Mouse (Mus musculus): ENCODE results near the gene Phf8. TPM values are rescaled to one million over a fixed set of nuclear protein-coding genes. Genes with fewer than 3 reads are reported as not detected.
"Not testable (repeated sequence)": the region's sequence is repeated elsewhere in the genome, so short reads cannot be mapped to it uniquely, and the experiment has no call there.

The Phf8 gene
- 10 to 100 TPM; 29.8 to 36.7 TPM for total RNA-seq (2021)
- long read RNA-seq, experiment 1, full-length matches to known transcripts: 2 of 4 reads
- long read RNA-seq, experiment 1, partial matches to known transcripts: 1 of 4 reads
- long read RNA-seq, experiment 1, other reads (novel, unspliced or antisense): 1 of 4 reads
- long read RNA-seq, experiment 2, full-length matches to known transcripts: 3 of 10 reads
- long read RNA-seq, experiment 2, partial matches to known transcripts: 7 of 10 reads
- long read RNA-seq, experiment 2, other reads (novel, unspliced or antisense): 0 of 10 reads

DNA sequence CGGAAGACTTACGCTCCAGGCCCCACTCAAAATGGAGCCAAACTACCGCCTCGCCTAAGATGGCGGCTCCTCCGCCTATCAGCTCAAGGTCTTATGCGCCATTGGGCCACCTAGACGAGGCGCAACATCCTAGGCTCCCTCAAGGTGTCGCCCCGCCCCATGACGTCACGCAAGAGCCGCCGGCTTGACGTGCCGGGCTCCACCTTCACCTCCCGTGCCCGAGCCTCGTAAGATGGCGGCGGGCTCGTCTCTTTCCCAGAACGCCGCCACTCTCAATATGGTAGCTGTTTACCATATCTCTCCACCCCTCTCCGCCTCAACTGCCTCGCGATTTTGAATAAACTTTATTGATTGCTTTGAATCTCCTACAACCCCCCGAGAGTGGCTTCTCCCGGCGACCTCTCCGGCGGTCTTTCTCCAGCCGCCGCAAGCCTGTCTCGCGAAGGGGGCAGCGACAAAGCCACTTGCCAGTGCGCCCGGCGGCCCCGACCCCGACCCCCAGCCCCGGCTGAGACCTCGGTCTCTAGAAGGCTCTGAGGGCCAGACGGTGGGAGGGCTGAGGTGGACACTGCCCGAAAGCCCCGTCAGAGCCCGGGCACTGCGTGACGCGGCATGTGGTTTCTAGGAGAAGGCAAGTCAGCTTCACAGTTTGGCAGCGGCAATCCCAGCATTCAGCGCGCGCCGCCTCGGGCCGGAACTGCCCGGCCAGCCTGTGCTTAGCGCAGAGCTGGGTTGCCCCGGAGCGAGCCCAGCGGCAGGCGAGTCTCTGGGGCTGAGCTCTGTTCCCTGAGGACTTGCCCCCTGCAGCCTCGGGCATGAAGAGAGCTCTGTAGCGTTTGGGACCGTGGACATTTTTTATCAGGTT lies at the start of gene Phf8:
Phf8 (plus strand) TSS at position 215 of the 865 bp plus-strand sequence.
- peak; percentile 92 to 96 for DNase-seq (ENCODE audit: low spot score in 2 of 2)
- intact Hi-C loops (cut with DNase I): loop anchor here (5.0 kb wide), 1 partner anchor 282 kb away; the partner anchor contains the start of gene Huwe1

DNA sequence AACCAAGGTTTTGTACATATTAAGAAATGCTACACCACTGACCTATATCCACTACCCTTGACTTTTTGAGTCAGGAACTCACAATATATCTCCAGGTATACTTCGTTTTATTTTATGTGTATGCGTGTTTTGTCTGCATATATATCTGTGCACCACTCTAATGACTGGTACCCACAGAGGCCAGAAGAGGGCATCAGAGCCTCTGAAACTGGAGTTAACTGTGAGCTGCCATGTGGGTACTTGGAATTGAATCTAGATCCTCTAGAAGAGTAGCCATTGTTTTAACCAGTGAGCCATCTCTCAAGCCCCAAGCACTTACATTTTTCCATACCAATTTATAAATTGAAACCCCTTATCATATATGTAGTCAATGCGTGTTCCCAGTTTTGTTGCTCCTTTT lies 32.3 kb upstream of the Phf8 start:
- no peak for DNase-seq (ENCODE audit: low spot score in 2 of 2)
- intact Hi-C loops (cut with DNase I): no loop called here

DNA sequence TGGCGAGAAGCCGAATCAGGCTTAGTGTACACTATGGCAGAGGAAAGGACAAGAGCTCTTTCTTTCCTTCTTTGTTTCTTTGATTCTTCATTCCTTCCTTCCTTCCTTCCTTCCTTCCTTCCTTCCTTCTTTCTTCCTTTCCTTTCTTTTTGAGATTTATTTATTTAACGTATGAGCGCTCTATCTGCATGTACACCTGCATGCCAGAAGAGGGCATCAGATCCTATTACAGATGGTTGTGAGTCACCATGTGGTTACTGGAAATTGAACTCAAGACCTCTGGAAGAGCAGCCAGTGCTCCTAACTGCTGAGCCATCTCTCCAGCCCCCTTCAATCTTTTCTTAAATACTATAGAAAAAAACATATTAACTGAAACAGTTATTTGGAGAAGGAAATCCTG lies 27.2 kb upstream of the Phf8 start:
- DNase-seq (ENCODE audit: low spot score in 2 of 2); intact Hi-C loops (cut with DNase I): not testable (repeated sequence)

DNA sequence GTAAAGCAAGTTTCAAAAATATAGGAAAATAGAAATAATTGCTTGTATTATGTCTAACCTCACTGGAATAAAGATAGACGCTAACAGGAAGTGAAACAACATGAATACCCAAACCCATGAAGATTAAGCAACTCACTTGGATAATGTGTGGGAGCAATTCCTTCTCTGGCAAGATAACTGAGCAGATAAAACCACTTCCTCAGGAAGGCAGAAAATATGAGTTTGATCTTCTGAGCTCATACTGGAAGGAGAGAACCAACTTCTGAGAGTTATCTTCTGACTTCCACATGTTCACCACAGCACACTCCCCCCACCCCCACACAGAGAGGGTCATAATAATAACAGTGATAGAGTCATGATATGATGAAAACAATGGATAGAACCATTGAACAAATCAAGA lies 23.9 kb upstream of the Phf8 start:
- DNase-seq (ENCODE audit: low spot score in 2 of 2): no peak

DNA sequence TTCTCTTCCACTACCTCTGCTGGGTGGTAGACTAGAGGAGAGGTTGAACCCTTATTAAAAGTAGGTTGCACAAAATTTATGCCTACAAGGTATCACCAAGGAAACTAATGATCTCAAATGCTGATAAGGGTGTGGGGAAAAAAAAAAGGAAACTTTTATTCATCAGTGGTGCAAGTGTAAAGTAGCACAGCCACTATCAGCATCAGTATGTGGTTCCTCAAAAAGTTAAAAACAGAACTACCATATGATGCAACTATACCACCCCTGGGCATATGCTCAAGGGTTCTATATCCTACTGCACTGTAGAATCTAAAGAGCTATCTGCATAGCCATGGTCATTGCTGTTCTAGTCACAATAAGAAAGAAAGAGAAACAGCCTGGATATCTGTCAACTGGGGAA lies 11.9 kb upstream of the Phf8 start:
- DNase-seq (ENCODE audit: low spot score in 2 of 2): no peak
- intact Hi-C loops (cut with DNase I): no loop called here

More for the DNA sequence above, 23.9 kb upstream of the Phf8 start:
- intact Hi-C loops (cut with DNase I): no loop called here

DNA sequence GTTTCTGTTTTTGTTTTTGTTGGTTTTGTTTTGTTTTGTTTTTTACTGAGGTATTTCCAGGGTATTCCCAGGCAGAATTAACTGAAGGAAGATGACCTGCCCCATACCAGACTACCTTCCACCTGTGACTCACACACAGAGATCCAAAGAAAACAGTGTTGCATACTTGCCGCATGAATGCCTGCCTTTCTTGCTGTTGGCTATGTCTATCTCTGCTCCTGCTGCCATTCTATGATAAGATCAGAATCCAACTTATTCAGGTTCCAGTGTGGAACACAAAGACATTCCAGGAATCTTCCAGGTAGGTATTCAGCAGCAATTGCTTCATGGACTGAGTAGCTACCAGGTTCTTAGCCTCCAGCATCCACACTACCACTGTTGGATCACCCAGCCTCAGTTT lies 10.6 kb upstream of the Phf8 start:
- intact Hi-C loops (cut with DNase I): no loop called here
- DNase-seq (ENCODE audit: low spot score in 2 of 2): no peak

DNA sequence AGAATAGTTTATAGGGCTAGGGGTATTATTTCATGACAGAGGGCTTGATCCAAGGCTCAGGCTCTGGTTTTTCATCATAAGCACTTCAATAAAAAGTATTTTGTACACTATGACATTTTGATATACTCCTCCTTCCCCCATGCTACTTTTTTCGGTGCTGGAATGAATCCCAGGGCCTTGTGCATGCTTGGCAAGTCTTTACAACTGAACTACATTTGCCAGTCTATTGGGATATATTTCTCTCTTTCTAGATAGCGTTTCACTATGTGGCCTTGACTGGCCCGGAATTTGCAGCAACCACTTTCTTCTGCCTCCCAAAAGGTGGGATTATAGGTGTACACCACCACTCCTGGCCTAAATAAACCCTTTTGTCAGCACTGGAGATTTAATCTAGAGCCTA lies 7.4 kb upstream of the Phf8 start:
- intact Hi-C loops (cut with DNase I): no loop called here
- no peak for DNase-seq (ENCODE audit: low spot score in 2 of 2)

DNA sequence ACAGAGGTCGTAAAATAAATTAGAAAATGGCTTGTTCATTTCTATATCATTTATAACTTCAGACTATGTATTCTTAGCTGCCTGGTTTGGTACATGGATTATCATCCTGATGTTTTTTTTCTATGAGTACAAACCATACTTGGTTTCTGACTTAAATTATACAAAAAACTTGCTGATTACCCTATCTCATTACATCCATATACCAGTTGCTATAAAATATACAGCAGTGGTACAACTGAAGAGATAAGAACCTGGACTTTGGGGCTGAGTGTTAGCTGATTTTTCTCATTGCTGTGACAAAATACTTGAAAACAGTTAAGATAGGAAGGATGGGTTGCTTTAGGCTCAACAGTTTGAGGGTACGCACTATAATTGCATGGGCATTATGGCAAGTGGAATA lies 6.8 kb upstream of the Phf8 start:
- intact Hi-C loops (cut with DNase I): no loop called here
- no peak for DNase-seq (ENCODE audit: low spot score in 2 of 2)

DNA sequence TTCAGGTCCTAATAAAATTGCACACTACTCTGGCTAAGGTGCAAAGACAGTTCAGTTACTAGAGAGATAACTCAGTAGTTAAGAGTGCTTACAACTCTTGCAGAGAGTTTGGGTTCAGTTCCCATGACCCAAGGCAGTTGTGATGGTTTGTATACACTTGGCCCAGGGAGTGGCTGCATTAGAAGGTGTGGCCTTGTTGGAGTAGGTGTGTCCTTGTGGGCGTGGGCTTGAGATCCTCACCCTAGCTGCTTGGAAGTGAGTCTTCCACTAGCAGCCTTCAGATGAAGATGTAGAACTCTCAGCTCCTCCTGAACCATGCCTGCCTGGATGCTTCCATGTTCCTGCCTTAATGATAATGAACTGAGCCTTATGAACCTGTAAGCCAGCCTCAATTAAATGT lies 2.3 kb upstream of the Phf8 start:
- intact Hi-C loops (cut with DNase I): no loop called here
- DNase-seq (ENCODE audit: low spot score in 2 of 2): no peak

DNA sequence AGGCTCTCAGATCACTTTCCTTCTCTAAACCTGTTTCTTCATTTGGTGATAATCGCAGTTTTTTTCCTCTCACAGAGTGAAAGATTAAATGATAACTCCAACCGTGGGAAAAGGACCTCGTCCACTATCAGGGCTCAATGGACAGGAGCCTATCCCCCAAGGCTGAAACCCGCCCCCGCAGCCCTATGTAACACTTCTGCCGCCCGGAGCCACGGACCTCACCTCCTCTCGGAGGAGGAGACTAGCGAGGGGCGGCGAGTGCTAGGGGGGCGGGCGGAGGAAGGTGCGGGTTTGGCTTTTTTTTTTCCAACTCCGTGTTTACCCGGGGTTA lies 380 bp upstream of the Phf8 start:
- DNase-seq (ENCODE audit: low spot score in 2 of 2): no peak
- intact Hi-C loops (cut with DNase I): loop anchor here (5.0 kb wide), 1 partner anchor 282 kb away; the partner anchor contains the start of gene Huwe1

DNA sequence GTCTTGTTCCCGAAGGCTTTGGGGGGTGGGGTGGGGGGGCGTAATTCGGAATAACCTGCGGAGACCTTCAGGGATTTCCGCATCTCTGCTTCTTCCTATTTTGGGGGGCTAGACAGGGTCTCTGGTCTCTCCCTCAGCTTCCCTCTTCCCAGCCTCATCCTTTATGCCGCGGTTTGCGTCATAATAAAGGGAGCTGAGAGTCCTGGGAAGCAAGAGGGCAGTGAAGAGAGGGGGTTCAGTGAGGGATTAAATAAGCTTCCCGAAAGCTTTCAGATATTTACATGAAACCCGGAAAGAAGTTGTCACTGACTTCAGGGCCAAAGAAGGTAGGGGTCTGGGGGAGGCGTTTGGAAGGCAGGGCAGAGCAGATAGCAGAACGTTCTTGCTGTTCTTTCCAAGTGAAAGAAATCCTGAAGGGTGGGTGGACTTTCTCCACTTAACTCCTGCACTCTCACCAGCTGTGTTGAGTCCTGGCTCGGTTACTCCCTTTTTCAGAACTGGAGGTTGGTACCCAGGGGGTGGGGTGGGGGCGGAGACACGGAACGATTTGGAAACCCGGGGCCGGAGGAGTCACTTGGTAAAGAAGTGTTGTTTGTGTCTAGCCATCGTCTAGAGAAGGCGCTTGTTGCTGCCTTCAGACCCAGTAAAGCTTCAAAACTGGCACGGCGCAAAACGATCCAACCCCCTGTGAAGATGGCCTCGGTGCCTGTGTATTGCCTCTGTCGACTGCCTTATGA lies 1.5 kb downstream of the Phf8 start:
- DNase-seq (ENCODE audit: low spot score in 2 of 2): peak; percentile 2 to 9
- intact Hi-C loops (cut with DNase I): loop anchor here (5.0 kb wide), 1 partner anchor 280 kb away; the partner anchor contains the start of gene Huwe1

DNA sequence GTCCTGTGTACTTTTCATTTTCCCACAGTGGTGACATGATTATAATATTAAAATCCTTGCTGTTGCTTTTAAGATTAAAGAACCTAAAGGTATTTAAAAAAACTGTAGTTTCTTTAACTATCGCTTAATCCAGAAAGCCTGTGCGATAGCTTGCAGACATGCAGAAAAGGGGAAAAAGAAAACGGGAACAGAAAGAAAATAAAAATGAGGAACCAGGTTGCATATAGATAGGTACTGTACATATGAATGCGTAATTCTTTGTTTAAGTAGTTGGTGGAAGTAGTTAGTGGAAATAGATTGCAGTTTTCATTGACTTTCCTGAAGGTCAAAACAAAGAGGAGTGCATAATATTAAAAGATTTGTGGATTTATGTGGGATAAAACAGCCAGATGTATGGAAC lies 32.9 kb downstream of the Phf8 start:
- no peak for DNase-seq (ENCODE audit: low spot score in 2 of 2)

DNA sequence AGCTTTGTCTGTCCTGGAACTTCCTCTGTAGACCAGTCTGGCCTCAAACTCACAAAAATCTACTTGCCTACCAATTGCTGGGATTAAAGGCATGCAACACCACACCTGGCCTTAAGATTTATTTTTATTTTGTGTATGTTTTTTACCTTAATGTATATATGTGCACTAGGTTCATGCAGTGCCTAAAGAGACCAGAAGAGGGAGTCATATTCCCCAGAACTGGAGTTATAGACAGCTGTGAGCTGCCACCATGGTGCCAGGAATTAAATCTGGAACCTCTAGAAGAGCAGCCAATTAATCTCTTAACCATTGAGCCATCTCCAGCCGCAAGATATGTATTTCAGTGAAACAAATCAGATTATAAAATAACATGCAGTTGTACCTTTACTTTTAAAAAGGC lies 54.7 kb downstream of the Phf8 start:
- DNase-seq (ENCODE audit: low spot score in 2 of 2): no peak
- intact Hi-C loops (cut with DNase I): no loop called here

More for the DNA sequence above, 32.9 kb downstream of the Phf8 start:
- intact Hi-C loops (cut with DNase I): no loop called here

DNA sequence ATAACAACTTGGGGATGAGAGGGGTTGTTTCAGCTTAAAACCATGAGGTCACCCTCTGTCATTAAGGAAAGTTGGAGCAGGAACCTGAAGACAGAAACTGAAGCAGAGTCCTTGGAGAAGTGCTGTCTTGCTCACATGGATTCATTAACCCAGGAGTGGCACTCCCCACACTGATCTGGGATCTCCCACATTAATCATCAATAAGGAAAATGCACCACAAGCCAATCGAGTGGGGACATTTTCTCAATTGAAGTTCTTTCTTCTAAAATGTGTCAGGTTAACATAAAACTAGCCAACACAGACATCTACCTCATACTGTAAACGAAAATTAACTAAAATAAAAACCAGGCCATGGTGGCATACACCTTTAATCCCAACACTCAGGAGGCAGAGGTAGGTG lies 122.9 kb downstream of the Phf8 start:
- intact Hi-C loops (cut with DNase I): no loop called here
- no peak for DNase-seq (ENCODE audit: low spot score in 2 of 2)

DNA sequence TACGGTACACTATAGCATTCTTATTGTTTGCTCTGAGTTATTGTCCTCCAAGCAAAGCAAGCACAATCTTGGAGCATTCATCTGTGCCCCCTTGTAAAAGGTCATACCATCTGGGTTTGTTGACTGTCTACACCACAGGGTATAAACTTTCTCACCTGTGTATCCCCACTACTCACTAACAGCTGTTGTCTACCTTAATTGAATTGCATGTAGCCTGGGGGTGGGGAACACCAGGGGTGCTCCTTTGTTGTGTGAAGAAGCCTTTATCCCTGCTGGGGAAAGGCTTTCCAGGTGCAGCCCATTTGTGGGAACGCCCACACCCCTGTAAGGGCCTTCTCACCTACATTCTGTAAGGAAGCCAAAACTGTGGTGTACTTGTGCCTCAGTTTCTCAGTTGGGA lies 133.3 kb downstream of the Phf8 start:
- DNase-seq (ENCODE audit: low spot score in 2 of 2): no peak
- intact Hi-C loops (cut with DNase I): no loop called here

DNA sequence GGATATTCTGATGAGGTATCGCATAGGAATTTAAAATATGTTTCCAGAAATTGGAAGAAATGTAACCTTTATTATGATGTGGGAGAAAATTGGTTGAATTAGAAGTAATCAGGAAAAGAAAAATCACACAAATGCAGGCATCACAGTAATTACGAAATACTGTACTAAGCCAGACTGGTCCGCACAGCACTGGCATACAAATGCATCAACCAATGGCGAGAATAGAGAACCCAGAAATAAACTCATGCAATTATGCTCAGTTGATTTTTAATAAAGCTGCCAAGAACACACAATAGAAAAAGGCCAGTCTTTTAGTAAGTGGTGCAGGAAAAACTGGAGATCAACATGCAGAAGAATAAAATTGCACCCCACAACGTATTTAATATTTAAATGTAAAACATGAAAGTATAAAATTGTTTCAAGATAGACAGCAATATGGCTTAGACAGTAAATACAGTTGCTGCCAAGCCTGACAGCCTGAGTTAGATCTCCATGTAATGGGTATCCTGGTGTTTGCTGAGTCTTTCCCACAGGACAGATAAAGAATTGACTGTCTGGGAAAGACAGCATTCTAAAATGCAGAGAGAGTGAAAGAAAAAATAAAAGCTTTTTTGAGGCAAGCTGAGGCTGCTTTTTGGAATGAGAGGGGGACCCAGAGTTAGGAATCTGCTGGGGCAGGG lies 154.2 kb downstream of the Phf8 start:
- intact Hi-C loops (cut with DNase I): no loop called here
- no peak for DNase-seq (ENCODE audit: low spot score in 2 of 2)

Data from left cerebral cortex, postnatal 14 days (tissue).